In the genomic region with DNA sequence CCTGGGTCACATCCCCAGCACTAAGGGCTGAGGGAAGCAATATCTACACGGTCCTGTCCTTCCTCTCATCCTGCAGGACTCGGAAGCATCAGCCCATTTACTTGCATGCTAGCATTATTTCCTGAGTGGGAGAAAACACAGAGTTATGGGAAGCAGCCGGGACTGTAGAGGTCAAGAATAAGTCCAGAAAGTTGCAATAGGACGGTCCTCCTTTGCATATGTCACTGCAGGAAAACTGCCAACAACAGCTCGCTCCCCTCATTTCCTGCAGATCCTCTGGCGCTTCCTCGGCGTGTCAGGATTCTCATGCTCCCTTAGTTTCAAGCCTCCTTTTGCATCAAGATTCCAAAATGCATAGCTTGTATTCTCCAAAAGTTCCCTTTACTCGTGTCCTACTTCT, we compare ENCODE assay signal across 11 mouse cellular contexts. TPM values are rescaled to one million over a fixed set of nuclear protein-coding genes. Genes with fewer than 3 reads are reported as not detected.
DNase-seq lines count a peak whose midpoint lies in the region; ATAC-seq and TF ChIP-seq lines count a peak whose summit lies in the region.
"Had no signal": no experiment of that assay in that cellular context is flagged by ENCODE, and none has a peak within 500 bp of the region (broad histone marks: within the 10 kb centered on the region; RNA-seq: fewer than 3 reads in every experiment).

No protein-coding gene starts in this region.

- H3K4me1 ChIP-seq in heart, embryonic 11.5 days (ENCODE audit: control insufficient read depth, insufficient read depth, low read length) = peaks cover 6% of the 10 kb centered on the region; the same call in 1 of the 2 replicates
- H3K4me1 ChIP-seq in heart, embryonic 13.5 days = peaks cover 35% of the 10 kb centered on the region
- H3K4me1 ChIP-seq in lung, embryonic 14.5 days (ENCODE audit: insufficient read depth) = peaks cover 7% of the 10 kb centered on the region

- H3K36me3 ChIP-seq in heart, embryonic 11.5 days (ENCODE audit: control insufficient read depth, insufficient read depth, low read length) = no peaks in the 10 kb centered on the region
- peaks cover 25% of the 10 kb centered on the region for H3K36me3 ChIP-seq in heart, embryonic 13.5 days
- 0 out of 2 replicates have a peak, but pooled peaks cover 5% of the 10 kb centered on the region for H3K36me3 ChIP-seq in lung, embryonic 14.5 days (ENCODE audit: insufficient read depth)
- H3K36me3 ChIP-seq: forebrain, embryonic 12.5 days had no signal

- no peak for ATAC-seq in heart, embryonic 11.5 days (replicated peaks; ENCODE audit: insufficient number of reproducible peaks, low FRiP score, low TSS enrichment)
- no peak for ATAC-seq in heart, embryonic 13.5 days (ENCODE audit: extremely low read depth, insufficient number of reproducible peaks, low FRiP score, low TSS enrichment)
- ATAC-seq in lung, embryonic 14.5 days (ENCODE audit: insufficient read depth) = no peak

- no peak overlapping the region for H3K9ac ChIP-seq in heart, embryonic 11.5 days (ENCODE audit: low read depth, low read length)
- no peak overlapping the region for H3K9ac ChIP-seq in heart, embryonic 13.5 days
- H3K9ac ChIP-seq in lung, embryonic 14.5 days = no peak overlapping the region
- H3K9ac ChIP-seq: forebrain, embryonic 12.5 days had no signal

- no peak overlapping the region for H3K4me2 ChIP-seq in heart, embryonic 11.5 days
- H3K4me2 ChIP-seq in heart, embryonic 13.5 days = no peak overlapping the region
- no peak overlapping the region for H3K4me2 ChIP-seq in lung, embryonic 14.5 days
- H3K4me2 ChIP-seq: forebrain, embryonic 12.5 days had no signal

- no peak overlapping the region for H3K4me3 ChIP-seq in heart, embryonic 11.5 days (ENCODE audit: low read depth, low read length)
- no peak overlapping the region for H3K4me3 ChIP-seq in heart, embryonic 13.5 days
- H3K4me3 ChIP-seq in lung, embryonic 14.5 days (ENCODE audit: low read depth, low read length) = no peak overlapping the region
- H3K4me3 ChIP-seq: forebrain, embryonic 12.5 days; limb, embryonic 10.5 days had no signal

- 60% methylated on average over 9 of the region's 9 CpGs for WGBS in heart, embryonic 11.5 days (ENCODE audit: insufficient replicate concordance)
- 58% methylated on average over 9 of the region's 9 CpGs for WGBS in heart, embryonic 13.5 days
- 50% methylated on average over 9 of the region's 9 CpGs for WGBS in lung, embryonic 14.5 days

- no peak for TF ChIP-seq CTCF in lung, embryonic 14.5 days (IDR thresholded peaks at IDR 0.05; ENCODE audit: low read depth)

- no peak overlapping the region for H3K27ac ChIP-seq in heart, embryonic 11.5 days (ENCODE audit: low read depth, low read length)
- H3K27ac ChIP-seq in heart, embryonic 13.5 days (replicated peaks) = peak overlapping the region; percentile 48
- no peak overlapping the region for H3K27ac ChIP-seq in lung, embryonic 14.5 days (ENCODE audit: low read depth)
- H3K27ac ChIP-seq: forebrain, embryonic 12.5 days; limb, embryonic 10.5 days had no signal

- peak; percentile 52 to 58 for DNase-seq in heart, adult 18-20 months
- DNase-seq in cerebellum, adult 9-10 months = peak; percentile 65
- DNase-seq in lung, embryonic 14.5 days = peak; percentile 82
- DNase-seq in ovary, postnatal 14 days (ENCODE audit: low spot score) = no peak
- no peak for DNase-seq in spleen, adult 12 weeks (ENCODE audit: low spot score)
- no peak for DNase-seq in thymus, postnatal 10 days (ENCODE audit: low spot score in 2 of 2)
- DNase-seq: thymus, postnatal 4 days had no signal

- no peaks in the 10 kb centered on the region for H3K9me3 ChIP-seq in heart, embryonic 11.5 days (replicated peaks; ENCODE audit: control insufficient read depth, low read length)
- H3K9me3 ChIP-seq in heart, embryonic 13.5 days = no peaks in the 10 kb centered on the region
- no peaks in the 10 kb centered on the region for H3K9me3 ChIP-seq in lung, embryonic 14.5 days (ENCODE audit: low read depth, low read length)
- H3K9me3 ChIP-seq: forebrain, embryonic 12.5 days; limb, embryonic 10.5 days had no signal

- H3K27me3 ChIP-seq in heart, embryonic 11.5 days (ENCODE audit: control insufficient read depth, insufficient read depth, low read length) = no peaks in the 10 kb centered on the region
- no peaks in the 10 kb centered on the region for H3K27me3 ChIP-seq in heart, embryonic 13.5 days (replicated peaks)
- no peaks in the 10 kb centered on the region for H3K27me3 ChIP-seq in lung, embryonic 14.5 days (ENCODE audit: insufficient read depth, low read length)
- H3K27me3 ChIP-seq: forebrain, embryonic 12.5 days had no signal

RNA-seq across cellular contexts. Expression of gene Numb, which starts 4.8 kb away (rescaled TPM):
- total RNA-seq in heart, adult 18-20 months (2021) = 10 to 100 TPM; 26.9 to 27.3 TPM
- polyA plus RNA-seq in heart, embryonic 11.5 days (2014; fragmentation: Nextera tagmentation; extraction: Ambion mirVana) = 34.3 and 41.7 TPM in 2 replicates
- 28.1 and 32.2 TPM in 2 replicates for polyA plus RNA-seq in heart, embryonic 13.5 days (2015; fragmentation: Nextera tagmentation; extraction: Ambion mirVana)
- 36.0 and 38.3 TPM in 2 replicates for polyA plus RNA-seq in lung, embryonic 14.5 days (2014; fragmentation: Nextera tagmentation; extraction: Ambion mirVana)

RNA-seq across cellular contexts. Expression of gene Riox1, which starts 33.5 kb away (rescaled TPM):
- total RNA-seq in heart, adult 18-20 months (2021) = 1 to 10 TPM; 4.4 TPM
- polyA plus RNA-seq in heart, embryonic 11.5 days (2014; fragmentation: Nextera tagmentation; extraction: Ambion mirVana) = 9.6 and 10.4 TPM in 2 replicates
- 8.3 and 8.7 TPM in 2 replicates for polyA plus RNA-seq in heart, embryonic 13.5 days (2015; fragmentation: Nextera tagmentation; extraction: Ambion mirVana)
- 18.6 and 20.1 TPM in 2 replicates for polyA plus RNA-seq in lung, embryonic 14.5 days (2014; fragmentation: Nextera tagmentation; extraction: Ambion mirVana)

Comparison
In these comparisons a context has a peak if more than half of its experiments do, and no peak if none do; other contexts are left out.
1. DNase-seq: peak in heart, adult 18-20 months (2 of 2), cerebellum, adult 9-10 months (single experiment) and lung, embryonic 14.5 days (single experiment); none in ovary, postnatal 14 days (single experiment), spleen, adult 12 weeks (single experiment) and thymus, postnatal 10 days (0 of 2).